Mouse (Mus musculus): ENCODE measurements around the gene Ppfibp2.

Ppfibp2 gene

GRCm38 (mm10) chr7:107664063-107665056 is 69.4 kb downstream of the Ppfibp2 start:
- peak; percentile 75 for DNase-seq (ENCODE audit: low read depth)

DNA sequence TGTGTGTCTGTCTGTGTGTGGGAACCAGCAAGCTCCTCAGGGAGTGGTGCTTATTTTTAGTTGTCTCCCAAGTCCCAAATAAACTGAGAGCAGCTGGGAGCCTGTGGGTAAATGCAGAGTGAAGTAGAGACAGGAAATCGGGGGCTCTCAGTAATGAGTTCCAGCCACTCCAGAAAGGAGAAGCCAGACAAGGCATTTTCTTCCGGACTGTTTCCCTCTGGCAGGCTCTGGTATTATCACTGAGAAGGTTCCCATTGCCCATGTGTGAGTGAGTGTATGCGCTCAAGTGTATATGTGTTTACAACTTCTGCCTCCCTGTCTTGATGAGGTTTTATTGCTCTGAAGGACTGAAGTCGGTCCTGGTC is 70.2 kb downstream of the Ppfibp2 start:
- DNase-seq (ENCODE audit: low read depth) = no peak

GRCm38 (mm10) chr7:107665586-107666261 is 70.7 kb downstream of the Ppfibp2 start:
- no peak for DNase-seq (ENCODE audit: low read depth)

DNA sequence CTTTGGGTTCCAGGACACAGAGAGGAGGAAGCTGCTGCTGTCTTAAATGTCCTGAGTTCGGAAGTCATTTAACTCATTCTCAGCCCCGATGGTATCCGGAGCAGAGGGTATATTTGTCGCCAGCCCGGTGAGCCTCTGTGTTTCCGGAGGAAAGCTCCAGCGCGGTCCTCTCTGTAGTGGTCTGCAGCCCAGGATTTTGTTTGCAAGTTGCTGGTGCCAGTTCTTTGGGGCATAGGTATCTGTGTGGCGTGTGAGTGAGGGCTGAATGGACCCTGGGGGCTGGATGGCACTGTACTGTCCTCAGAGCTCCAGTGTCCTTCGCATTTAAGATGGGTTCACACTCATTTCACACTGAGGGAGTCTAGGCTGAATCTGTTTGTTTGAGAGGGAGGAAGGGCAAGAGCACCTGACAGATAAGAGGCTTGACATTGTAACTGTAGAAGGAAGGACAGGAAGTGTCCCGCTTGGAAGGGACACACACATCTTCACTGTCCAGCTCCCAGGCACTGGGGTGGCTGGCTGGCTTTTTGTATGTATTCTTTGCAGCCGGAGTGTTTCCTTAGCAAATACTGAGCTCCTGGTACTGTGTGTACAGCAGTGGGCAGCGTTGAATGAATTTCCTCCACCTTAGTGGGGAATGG is 71.4 kb downstream of the Ppfibp2 start:
- DNase-seq (ENCODE audit: low read depth) = no peak

DNA sequence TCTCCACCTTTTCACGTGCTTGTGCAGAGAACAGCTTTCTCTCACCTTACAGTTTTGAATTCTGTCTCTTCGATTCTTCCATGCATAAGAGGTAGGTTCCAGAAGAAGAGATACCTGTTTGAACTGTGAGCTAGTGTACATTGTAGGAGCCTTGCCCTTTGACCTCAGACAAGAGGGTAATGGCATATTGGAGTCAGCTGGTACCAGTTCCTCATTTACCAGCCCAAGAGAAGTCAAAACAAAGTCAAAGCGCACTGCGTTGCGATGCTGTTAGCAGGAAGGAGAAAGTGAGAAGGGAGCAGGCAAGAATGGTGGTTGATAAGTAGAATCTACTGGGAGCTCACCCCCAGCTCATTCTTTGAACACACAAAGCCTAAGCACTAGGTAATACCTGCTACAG is 73.5 kb downstream of the Ppfibp2 start:
- DNase-seq (ENCODE audit: low read depth) = no peak

DNA sequence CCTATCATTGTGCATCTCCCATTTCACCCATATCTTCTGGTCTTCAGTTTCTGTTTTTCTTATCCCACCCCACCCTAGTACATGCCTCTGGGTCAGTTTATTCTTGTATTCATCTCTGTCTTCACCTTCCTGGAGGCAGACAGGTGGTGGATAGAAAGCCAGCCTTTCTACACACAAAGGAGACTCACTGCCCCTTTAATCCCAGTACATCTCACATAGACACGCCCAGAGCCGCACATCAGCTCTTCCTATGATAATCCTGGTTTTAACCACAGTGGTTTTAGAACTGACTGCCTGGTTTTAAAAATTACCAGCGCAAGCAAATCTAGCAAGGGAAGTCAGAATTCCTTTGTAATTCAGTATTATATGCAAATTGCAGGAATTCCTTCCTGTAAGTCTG is 80.2 kb downstream of the Ppfibp2 start:
- DNase-seq (ENCODE audit: low read depth) = no peak

DNA sequence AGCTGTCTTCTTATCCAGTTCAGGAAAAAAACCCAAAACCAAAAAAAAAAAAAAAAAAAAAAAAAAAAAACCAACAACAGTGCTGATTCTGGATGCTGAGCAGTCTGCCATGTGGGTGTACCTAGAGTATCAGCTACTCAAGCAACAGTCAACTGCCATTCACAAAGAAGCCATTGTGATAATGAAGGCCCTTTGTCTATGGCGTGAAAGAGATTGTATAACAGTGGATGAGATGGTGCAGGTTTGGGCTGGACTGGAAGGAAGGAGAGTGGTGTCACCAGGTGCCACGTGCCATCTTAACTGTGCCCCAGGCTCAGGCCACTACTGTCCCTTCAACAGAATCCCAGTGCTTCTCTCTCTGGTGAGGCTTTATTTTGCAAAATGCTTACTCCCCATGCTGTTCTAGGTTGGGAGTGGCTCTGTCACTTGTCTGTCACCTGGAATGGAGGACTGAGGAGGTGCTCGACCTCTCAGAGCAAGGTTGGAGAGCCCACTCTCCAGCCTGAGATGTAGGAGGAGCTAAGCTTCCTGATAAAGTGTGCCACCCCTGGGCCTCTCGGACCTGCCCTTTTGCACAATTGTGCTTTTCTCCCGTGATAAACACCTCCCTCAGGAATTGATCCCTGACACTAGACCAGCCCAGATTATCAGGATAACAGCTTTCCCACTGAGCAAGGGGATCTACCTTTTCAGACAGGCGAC is 85.3 kb downstream of the Ppfibp2 start:
- DNase-seq (ENCODE audit: low read depth) = no peak

DNA sequence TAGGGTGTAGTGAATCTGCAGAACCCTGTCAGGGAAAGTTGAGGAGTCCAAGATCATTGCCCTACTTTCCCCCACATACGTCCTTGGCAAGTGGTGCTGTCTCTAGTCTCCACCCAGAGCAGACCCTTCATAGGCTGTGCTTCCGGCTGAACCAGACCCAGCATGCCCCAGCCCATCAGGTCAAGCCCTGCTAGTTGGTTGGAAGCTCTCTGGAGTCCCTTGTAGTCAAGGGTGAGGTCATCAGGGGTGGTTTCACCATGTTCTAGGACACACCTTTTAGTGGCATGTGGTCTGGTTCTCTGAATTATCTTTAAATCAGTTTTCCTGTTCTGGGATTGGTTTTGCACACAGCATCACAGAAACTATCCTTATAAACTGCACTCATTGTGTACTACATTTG is 86.3 kb downstream of the Ppfibp2 start:
- no peak for DNase-seq (ENCODE audit: low read depth)

DNA sequence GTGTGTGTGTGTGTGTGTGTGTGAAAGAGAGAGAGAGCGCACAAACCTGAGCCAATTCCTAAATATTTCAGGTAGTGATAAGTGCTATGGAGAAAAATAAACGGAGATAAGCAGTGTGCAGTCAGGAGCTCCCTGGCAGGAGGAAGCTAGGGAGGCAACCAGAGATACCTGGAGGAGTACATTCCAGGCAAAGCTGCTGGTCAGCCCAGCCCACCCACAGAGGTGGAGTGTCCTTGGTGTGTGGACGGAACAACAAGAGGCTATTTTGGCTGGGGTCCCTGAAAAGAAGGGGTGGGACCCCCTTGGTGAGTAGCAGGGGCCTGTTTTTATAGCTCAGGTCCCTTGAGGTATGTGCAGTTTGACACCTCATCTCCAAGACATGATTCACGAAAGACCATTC is 88.2 kb downstream of the Ppfibp2 start:
- no peak for DNase-seq (ENCODE audit: low read depth)

- DNase-seq (ENCODE audit: low read depth) = no peak
Observed at GRCm38 (mm10) chr7:107683622-107684021, 88.6 kb downstream of the Ppfibp2 start.

DNA sequence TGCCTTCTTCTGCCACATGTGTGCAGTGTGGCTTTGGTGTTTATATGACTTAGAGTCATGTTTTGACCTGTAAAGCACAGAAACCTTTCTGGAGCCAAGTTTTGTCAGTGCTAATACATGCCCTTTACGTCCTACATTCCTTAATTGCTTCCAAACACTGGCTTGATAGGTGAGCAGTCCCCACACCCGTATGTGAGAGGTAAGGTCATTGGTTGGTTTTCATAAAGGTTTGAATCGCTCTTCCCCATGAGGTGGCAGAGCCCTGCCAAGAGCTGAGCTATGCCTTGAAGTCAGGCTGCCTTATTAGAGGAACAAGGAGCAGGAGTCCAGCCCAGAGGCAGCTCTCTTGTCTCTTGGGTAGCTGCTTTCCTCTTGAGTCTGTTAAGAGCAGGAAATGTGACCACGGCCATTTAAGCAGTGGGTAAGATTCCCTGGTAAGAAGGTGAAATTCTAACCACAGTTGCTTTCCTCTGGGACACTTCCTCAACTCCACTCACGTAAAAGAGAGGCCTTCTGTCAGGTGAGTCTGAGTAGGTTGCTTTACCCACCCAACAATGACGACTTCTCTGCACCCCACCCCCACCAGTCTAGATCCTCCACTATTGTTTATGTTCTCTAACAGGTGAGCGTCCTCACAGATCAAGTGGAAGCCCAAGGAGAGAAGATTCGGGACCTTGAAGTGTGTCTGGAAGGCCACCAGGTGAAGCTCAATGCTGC is 90.4 kb downstream of the Ppfibp2 start:
- DNase-seq (ENCODE audit: low read depth) = no peak

DNA sequence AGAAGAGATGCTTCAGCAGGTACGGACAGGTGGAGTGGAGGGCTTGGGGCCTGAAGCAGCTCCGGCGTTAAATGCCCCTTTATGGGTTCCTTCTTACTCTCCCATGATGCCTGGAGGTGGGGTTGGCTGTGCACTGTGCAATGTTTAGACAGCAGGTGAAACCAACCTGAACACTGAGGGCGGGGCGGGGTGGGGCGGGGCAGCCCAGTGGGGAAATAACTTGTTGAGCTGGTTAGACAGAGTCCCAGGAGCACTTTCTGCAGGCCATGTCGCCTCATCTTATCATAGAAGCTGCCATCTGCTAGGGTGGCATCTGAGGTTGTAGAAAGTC is 90.9 kb downstream of the Ppfibp2 start:
- DNase-seq (ENCODE audit: low read depth) = no peak

DNA sequence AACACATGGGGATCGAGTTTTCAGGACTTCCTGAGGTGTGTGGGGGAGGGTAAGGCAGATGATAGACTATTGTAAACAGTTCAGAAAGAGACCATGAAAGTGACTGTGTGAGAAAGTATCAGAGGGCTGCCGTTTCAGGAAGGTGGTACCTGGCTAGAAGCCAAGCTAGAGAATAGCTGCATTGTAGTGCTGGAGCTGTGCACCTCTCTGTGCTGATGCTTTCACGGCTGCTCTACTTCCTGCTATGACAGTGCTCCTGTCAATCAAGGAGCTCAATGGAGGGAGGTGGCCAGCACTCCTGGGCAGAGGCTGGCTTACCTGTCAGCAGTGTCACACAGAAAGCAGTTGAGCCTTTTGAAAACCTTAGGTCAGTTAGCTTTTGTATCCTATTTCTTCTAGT is 92.4 kb downstream of the Ppfibp2 start:
- no peak for DNase-seq (ENCODE audit: low read depth)

DNA sequence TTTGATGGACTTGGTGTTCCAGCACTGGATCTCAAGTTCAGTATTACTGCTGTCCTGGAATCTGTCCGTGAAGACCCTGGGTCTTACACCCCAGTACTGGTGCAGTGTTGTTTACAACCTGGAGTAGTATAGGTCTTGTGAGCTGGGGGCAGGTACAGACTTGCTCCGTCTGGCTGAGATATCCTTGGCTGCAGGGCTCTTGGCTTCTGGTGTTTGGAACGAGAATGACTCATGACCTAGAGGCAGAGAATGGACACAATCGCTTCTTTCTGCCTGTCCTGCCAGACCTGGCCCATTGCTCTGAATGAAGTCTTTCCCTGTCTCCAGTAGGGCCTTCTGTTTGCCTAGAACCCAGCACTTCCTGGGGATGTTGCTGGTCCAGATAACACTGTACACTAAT is 93.0 kb downstream of the Ppfibp2 start:
- no peak for DNase-seq (ENCODE audit: low read depth)

GRCm38 (mm10) chr7:107690426-107691221 is 95.6 kb downstream of the Ppfibp2 start:
- DNase-seq (ENCODE audit: low read depth) = no peak

GRCm38 (mm10) chr7:107691493-107691892 is 96.5 kb downstream of the Ppfibp2 start:
- no peak for DNase-seq (ENCODE audit: low read depth)

DNA sequence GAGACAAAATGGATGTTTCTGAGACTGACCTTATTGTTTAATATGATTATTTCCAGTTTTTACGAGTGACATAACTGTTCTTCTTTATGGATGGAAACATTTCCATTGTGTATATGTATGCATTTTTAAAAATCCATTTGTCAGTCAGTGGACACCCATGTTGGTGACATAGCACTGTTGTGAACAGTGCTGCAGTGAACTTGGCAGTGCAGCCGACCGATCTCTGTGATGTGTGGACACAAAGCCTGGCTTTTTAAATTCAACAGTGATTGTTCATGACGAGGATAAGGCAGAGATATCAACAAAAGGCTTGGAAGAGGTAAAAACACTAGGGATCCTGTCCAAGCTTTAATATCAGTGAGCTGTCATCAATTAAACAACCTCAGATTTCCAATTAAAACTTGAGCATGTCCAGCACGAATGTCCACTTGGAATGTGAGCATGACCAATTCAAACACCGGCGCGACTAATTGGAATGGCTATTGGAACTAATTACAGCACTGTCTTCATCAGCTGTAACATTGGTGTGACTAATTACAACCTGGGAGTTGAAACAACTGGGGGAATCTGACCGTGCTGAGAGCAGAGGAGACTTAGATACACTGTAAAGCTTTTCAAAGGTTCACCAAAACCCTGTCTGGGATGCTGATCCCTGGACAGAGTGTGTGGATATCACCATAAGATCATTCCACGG is 99.4 kb downstream of the Ppfibp2 start:
- DNase-seq (ENCODE audit: low read depth) = no peak

DNA sequence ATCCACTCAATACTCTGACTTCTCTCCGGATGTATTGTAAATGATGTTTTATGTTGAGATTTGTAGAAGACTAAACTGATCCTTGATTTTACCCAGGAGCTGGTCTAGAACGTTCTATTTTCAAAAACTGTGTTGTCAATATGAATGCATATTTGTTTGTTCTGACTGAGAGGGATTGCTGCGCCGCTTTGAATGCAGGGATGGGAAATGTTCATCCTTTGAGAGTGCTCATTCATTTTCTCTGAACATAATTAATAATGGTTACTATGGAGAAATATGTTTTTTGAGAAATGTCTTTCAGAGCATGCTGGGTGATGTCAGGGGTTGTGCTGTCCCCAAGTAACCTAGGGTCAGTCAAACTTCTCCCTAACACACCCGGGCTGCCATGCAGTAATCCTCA is 102.1 kb downstream of the Ppfibp2 start:
- DNase-seq (ENCODE audit: low read depth) = no peak

DNA sequence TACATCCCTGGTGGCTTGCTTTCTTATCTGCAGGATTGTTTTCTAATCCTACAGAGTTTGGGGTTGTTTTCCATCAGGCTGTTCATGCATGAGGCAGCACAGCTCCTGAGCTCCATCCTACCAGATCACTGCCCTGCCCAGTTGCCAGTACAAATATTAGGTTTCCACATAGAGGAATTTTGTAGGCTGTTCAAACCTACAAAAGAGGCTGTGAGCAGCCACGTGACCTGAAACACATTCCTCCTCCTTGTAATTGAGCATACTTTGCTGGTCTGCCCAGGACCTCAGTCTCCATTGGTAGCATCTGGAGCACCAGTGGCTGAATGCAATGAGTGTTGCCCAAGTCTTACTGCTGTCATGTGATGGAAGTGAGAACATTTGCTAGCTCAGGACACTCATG is 104.9 kb downstream of the Ppfibp2 start:
- no peak for DNase-seq (ENCODE audit: low read depth)

- no peak for DNase-seq (ENCODE audit: low read depth)
Observed at GRCm38 (mm10) chr7:107700646-107701045, 105.6 kb downstream of the Ppfibp2 start.

All from induced T-regulatory cell, adult 2 months (primary cell).